In genomic region chr6:55627228-55627627, GRCm38 (mm10) we compare ENCODE assay signal across 30 mouse cellular contexts. TPM values are rescaled to one million over a fixed set of nuclear protein-coding genes. Genes with fewer than 3 reads are reported as not detected.
DNase-seq lines count a peak whose midpoint lies in the region; ATAC-seq lines count a peak whose summit lies in the region.
"Had no signal": no experiment of that assay in that cellular context is flagged by ENCODE, and none has a peak within 500 bp of the region (broad histone marks: within the 10 kb centered on the region; RNA-seq: fewer than 3 reads in every experiment).

No protein-coding gene starts in this region.

- 64% methylated on average over 5 of the region's 5 CpGs for WGBS in heart, embryonic 10.5 days
- 22% methylated on average over 5 of the region's 5 CpGs for WGBS in liver, embryonic 13.5 days (ENCODE audit: insufficient replicate concordance)
- WGBS in liver, embryonic 15.5 days (ENCODE audit: insufficient replicate concordance) = 21% methylated on average over 5 of the region's 5 CpGs

- H3K27me3 ChIP-seq in heart, embryonic 10.5 days (ENCODE audit: insufficient read depth, poor library complexity, severe bottlenecking) = no peaks in the 10 kb centered on the region
- no peaks in the 10 kb centered on the region for H3K27me3 ChIP-seq in liver, embryonic 13.5 days
- no peaks in the 10 kb centered on the region for H3K27me3 ChIP-seq in liver, embryonic 15.5 days
- H3K27me3 ChIP-seq: CH12.LX; embryonic facial prominence, embryonic 15.5 days; forebrain, embryonic 12.5 days; Patski had no signal

- H3K4me2 ChIP-seq in liver, embryonic 13.5 days = no peak overlapping the region
- no peak overlapping the region for H3K4me2 ChIP-seq in liver, embryonic 15.5 days
- H3K4me2 ChIP-seq: embryonic facial prominence, embryonic 13.5 days; embryonic facial prominence, embryonic 15.5 days; forebrain, embryonic 12.5 days had no signal

- no peaks in the 10 kb centered on the region for H3K4me1 ChIP-seq in heart, embryonic 10.5 days
- peaks cover 2% of the 10 kb centered on the region; the same call in 1 of the 2 replicates for H3K4me1 ChIP-seq in liver, embryonic 13.5 days (replicated peaks)
- H3K4me1 ChIP-seq in liver, embryonic 15.5 days (replicated peaks) = no peaks in the 10 kb centered on the region
- H3K4me1 ChIP-seq: embryonic facial prominence, embryonic 15.5 days; forebrain, embryonic 10.5 days; forebrain, embryonic 12.5 days had no signal

- H3K4me3 ChIP-seq in heart, embryonic 10.5 days = no peak overlapping the region
- no peak overlapping the region for H3K4me3 ChIP-seq in liver, embryonic 13.5 days (replicated peaks)
- H3K4me3 ChIP-seq in liver, embryonic 15.5 days (replicated peaks) = no peak overlapping the region
- H3K4me3 ChIP-seq: embryonic facial prominence, embryonic 13.5 days; embryonic facial prominence, embryonic 15.5 days; erythroblast, embryonic 14.5 days; forebrain, embryonic 10.5 days; forebrain, embryonic 12.5 days had no signal

- H3K27ac ChIP-seq in heart, embryonic 10.5 days = no peak overlapping the region
- H3K27ac ChIP-seq in liver, embryonic 13.5 days = no peak overlapping the region
- no peak overlapping the region for H3K27ac ChIP-seq in liver, embryonic 15.5 days (replicated peaks)
- H3K27ac ChIP-seq: embryonic facial prominence, embryonic 13.5 days; embryonic facial prominence, embryonic 15.5 days; forebrain, embryonic 10.5 days; forebrain, embryonic 12.5 days had no signal

- H3K9ac ChIP-seq in liver, embryonic 13.5 days = no peak overlapping the region
- no peak overlapping the region for H3K9ac ChIP-seq in liver, embryonic 15.5 days
- H3K9ac ChIP-seq: embryonic facial prominence, embryonic 13.5 days; embryonic facial prominence, embryonic 15.5 days; forebrain, embryonic 12.5 days had no signal

- DNase-seq in heart, adult 11 months = peak; percentile 52
- DNase-seq in heart, embryonic 10.5 days (ENCODE audit: low spot score) = no peak
- no peak for DNase-seq in liver, embryonic 13.5 days
- no peak for DNase-seq in liver
- DNase-seq in spleen, adult 12 weeks (ENCODE audit: low spot score) = no peak
- DNase-seq: adrenal gland, adult 8-10 months; adrenal gland, postnatal 14 days; B cell, adult 2 months; cerebellum, adult 11 months; cerebellum, adult 18-20 months; cerebellum, adult 8-10 months; cerebellum, adult 9-11 months; cerebellum, postnatal 14 days; cerebellum, postnatal 36 days; embryo, embryonic 11 days had no signal

- no peaks in the 10 kb centered on the region for H3K9me3 ChIP-seq in heart, embryonic 10.5 days
- H3K9me3 ChIP-seq in liver, embryonic 13.5 days (replicated peaks) = no peaks in the 10 kb centered on the region
- H3K9me3 ChIP-seq in liver, embryonic 15.5 days (replicated peaks) = no peaks in the 10 kb centered on the region
- H3K9me3 ChIP-seq: embryonic facial prominence, embryonic 13.5 days; embryonic facial prominence, embryonic 15.5 days; forebrain, embryonic 10.5 days; forebrain, embryonic 12.5 days; G1E had no signal

- peak; percentile 43 for ATAC-seq in liver, embryonic 13.5 days (ENCODE audit: low read depth)
- ATAC-seq in liver, embryonic 15.5 days (ENCODE audit: insufficient read depth) = peak; percentile 25; the same call in 1 of the 2 replicates
- peak; percentile 52 for ATAC-seq in megakaryocyte-erythroid progenitor cell, adult 5-6 weeks (replicated peaks; ENCODE audit: low FRiP score, low TSS enrichment, poor library complexity, severe bottlenecking)
- ATAC-seq: activated CD4-positive, CD25-positive, alpha-beta regulatory T cell, adult 4 months; CD4-positive, CD25-positive, alpha-beta regulatory T cell, adult 4 months; forebrain, embryonic 14.5 days; Patski had no signal

- H3K36me3 ChIP-seq in heart, embryonic 10.5 days = no peaks in the 10 kb centered on the region
- no peaks in the 10 kb centered on the region for H3K36me3 ChIP-seq in liver, embryonic 13.5 days
- H3K36me3 ChIP-seq in liver, embryonic 15.5 days (replicated peaks) = no peaks in the 10 kb centered on the region
- H3K36me3 ChIP-seq: embryonic facial prominence, embryonic 13.5 days; embryonic facial prominence, embryonic 15.5 days; forebrain, embryonic 10.5 days; forebrain, embryonic 12.5 days; G1E had no signal

RNA-seq across cellular contexts. Expression of gene Neurod6, which starts 53.8 kb away (rescaled TPM):
- polyA plus RNA-seq in heart, embryonic 10.5 days (2016; fragmentation: Nextera tagmentation; extraction: Ambion mirVana) = not detected in 2 replicates
- polyA plus RNA-seq in liver, embryonic 13.5 days (2015; fragmentation: Nextera tagmentation; extraction: Ambion mirVana) = 0.05 and 0.07 TPM in 2 replicates
- 0.06 and 0.10 TPM in 2 replicates for polyA plus RNA-seq in liver, embryonic 15.5 days (2015; fragmentation: Nextera tagmentation; extraction: Ambion mirVana)
- total RNA-seq in megakaryocyte-erythroid progenitor cell, adult 5-6 weeks (2014; fragmentation: Nextera tagmentation) = not detected in 2 replicates
- not detected in 2 replicates for total RNA-seq in megakaryocyte-erythroid progenitor cell, adult 5-6 weeks (2017)
- total RNA-seq: adrenal gland, adult 18-20 months; adrenal gland, adult 8-10 months; adrenal gland, postnatal 14 days; CH12.LX; common myeloid progenitor, adult 5-6 weeks; G1E had no signal
- polyA plus RNA-seq: activated CD4-positive, CD25-positive, alpha-beta regulatory T cell, adult 4 months; CD4-positive, CD25-positive, alpha-beta regulatory T cell, adult 4 months; erythroblast, embryonic 14.5 days; G1E; Patski had no signal
